Mouse (Mus musculus): Measurements from ENCODE around the gene Theg.
A peak's percentile ranks its signal among the peaks of the same experiment; 100 is the strongest.

The Theg gene

GRCm38 (mm10) chr10:79594872-79595589 lies 7.9 kb upstream of the Theg start:
- DNase-seq (ENCODE audit: low spot score in 2 of 2): no peak

DNA sequence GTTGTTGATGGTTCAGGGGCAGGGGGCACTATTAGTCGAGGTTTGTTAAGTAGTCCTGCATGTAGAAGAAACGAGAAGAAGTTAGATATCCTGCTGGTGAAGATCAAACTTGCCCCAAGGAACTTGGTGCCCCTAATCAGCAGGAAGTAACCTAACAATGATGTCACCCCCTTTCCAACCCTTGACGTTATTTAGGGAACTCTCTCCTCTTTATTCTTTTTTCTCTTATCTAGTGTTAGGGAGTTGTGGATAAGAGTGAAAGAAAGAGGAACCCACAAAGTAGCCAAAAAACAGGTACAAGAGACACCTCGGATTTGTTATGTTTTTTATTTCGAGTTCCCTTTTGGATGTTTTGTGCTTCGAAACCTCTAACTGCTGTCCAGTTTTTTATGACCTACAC lies 7.0 kb upstream of the Theg start:
- DNase-seq (ENCODE audit: low spot score in 2 of 2): no peak

DNA sequence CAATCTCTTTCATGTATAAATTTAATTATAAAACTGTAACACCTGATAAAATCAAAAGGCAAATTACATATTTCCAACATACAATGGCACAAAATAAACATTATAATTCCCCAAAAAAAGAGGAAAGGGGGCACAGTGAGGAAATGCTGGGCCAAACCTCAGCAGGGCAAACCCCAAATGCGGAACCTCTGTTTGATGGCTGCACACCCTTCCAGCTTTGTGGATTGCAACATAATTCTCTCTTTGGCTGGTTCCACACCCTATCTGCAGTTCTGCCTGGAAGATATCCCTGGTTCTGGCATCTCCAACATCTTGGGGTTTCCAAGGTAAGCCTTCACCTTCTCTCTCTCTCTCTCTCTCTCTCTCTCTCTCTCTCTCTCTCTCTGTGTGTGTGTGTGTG lies 3.6 kb upstream of the Theg start:
- DNase-seq (ENCODE audit: low spot score in 2 of 2): no peak

- DNase-seq (ENCODE audit: low spot score in 2 of 2): no peak
Observed at GRCm38 (mm10) chr10:79587752-79588126, 608 bp upstream of the Theg start.

- DNase-seq (ENCODE audit: low spot score in 2 of 2): no peak
Observed at GRCm38 (mm10) chr10:79586243-79586642, 888 bp downstream of the Theg start.

DNA sequence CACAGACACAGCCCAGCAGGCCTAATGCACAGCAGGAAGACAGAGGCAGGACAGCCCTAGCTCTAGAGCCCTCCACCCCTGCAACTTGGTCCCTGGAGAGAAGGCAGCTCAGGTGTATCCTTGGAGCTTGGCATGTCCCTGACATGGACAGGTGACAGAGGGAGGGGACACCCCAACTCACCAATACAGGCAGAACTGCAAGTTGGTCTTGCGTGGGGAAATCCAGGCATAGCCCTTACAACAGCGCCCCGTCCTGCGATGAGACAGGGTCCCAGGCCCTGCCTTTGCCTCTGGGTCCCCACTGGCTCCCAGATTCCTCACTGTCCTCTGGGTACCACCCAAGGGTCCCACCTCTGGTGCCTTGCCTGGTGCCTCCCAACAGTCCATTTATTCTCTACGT lies 1.4 kb downstream of the Theg start:
- no peak for DNase-seq (ENCODE audit: low spot score in 2 of 2)

GRCm38 (mm10) chr10:79585136-79585535 lies 2.0 kb downstream of the Theg start:
- no peak for DNase-seq (ENCODE audit: low spot score in 2 of 2)

DNA sequence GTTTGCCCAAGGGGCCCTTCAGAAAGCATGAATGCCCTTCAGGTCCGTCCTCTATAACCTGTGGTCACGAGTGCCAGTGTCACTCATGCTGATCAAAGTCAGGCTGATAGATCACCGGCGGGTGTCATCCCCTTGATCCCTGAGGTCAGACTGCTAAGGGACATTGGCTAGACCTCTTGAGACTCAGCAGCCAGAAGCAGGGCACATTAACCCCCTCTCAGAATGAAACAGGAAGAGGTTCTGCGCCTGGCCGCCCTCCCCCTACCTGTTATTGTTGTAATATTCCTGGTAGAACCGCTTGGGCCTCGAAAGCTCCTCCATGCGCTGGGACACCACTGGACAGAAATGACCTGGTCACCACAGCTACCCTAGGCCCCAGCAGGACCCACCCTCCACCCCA lies 2.7 kb downstream of the Theg start:
- DNase-seq (ENCODE audit: low spot score in 2 of 2): no peak

GRCm38 (mm10) chr10:79584021-79584420 lies 3.1 kb downstream of the Theg start:
- no peak for DNase-seq (ENCODE audit: low spot score in 2 of 2)

DNA sequence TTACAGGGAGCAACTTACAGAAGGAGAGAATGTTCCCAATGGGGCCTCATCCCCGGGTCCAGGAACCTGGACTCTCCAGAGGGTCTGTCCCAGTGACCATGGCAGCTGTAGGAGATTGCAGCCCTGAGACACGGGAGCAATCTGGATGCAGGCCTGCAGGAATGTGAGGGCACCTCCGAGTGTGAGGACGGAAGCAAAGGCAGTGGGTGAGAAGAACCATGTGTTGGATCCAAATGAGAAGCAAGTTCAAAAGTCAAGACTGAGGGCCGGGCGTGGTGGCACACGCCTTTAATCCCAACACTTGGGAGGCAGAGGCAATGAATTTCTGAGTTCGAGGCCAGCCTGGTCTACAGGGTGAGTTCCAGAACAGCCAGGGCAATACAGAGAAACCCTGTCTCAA lies 5.6 kb downstream of the Theg start:
- DNase-seq (ENCODE audit: low spot score in 2 of 2): no peak

DNA sequence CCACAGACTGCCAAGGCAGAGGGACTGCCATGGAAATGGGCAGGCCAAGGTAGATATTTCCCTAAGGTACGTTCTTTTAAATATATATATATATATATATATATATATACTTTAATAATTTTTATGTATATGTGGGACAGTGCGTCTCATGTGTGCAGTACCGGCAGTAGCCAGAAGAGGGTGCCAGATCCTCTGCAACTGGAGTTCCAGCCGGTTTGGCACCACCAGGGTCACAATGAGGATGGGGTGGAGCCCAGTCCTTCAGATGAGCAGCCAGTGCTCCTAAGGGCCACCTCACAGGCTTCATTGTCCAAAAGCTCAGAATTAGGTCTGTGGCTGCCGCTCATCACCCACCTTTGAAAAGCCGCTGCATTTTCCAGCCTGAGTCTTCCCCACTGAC lies 6.3 kb downstream of the Theg start:
- DNase-seq (ENCODE audit: low spot score in 2 of 2): peak; percentile 56 to 85

GRCm38 (mm10) chr10:79580356-79580755 lies 6.8 kb downstream of the Theg start:
- no peak for DNase-seq (ENCODE audit: low spot score in 2 of 2)

DNA sequence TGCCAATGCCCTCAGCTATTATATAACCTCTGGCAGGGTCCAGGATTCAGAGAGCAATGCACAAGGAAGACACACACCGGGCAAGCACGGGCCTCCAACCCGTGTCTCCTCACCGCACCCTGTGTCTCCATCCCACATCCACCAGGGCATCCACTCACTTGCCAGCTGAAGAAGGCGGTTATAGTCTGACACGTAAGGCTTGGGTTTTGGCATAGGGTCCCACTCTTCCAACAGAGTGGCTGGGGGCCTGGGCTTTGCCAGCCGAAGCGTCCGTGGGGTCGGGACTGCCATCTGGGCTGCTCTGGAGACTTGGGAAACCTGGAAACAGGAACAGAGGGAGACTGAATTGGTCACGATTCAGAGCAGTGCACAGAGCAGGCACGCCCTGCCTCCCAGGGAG lies 7.3 kb downstream of the Theg start:
- no peak for DNase-seq (ENCODE audit: low spot score in 2 of 2)

GRCm38 (mm10) chr10:79578891-79579290 lies 8.2 kb downstream of the Theg start:
- DNase-seq (ENCODE audit: low spot score in 2 of 2): no peak

GRCm38 (mm10) chr10:79578276-79578675 lies 8.9 kb downstream of the Theg start:
- no peak for DNase-seq (ENCODE audit: low spot score in 2 of 2)

DNA sequence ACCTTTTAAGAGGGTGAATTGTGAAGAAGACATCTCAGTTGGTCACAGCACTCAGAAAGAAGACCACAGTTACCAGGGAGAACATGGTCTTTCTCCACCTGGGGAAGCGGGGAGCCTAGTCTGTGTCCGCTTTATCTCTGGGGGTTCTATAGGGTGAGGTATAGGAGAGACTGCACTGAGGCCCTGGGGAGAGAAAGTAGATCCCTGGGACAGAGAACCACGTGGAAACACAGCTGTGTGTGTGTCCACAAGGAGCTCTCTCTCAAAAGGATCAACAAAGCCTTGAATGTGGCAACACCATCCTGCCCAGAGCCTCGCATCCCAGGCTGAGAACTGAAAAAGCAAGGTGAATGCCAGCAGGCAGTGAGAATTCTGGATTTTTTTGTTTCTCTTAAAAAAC lies 9.8 kb downstream of the Theg start:
- no peak for DNase-seq (ENCODE audit: low spot score in 2 of 2)

DNA sequence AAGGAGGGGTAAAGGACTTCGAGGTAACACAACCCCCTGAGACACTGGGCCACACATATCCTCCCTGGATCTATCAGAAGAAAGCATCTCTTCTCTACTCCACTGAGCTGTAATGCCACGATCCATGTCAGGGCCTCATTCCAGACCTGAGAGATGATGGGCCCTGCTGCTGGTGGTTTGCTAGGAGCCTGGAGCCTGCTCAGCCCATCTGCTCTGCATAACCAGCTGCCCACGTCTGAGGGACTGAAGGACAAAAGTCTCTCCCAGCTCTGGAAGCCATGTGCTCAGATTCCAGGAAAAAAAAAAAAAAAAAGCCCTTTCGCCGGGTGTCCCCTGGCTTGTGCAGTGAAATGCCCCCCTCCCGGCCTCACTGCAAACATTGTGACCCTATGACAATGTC lies 11.4 kb downstream of the Theg start:
- no peak for DNase-seq (ENCODE audit: low spot score in 2 of 2)

- DNase-seq (ENCODE audit: low spot score in 2 of 2): no peak
Observed at GRCm38 (mm10) chr10:79574796-79575195, 12.3 kb downstream of the Theg start.

- DNase-seq (ENCODE audit: low spot score in 2 of 2): no peak
Observed at GRCm38 (mm10) chr10:79574350-79574749, 12.8 kb downstream of the Theg start.

DNA sequence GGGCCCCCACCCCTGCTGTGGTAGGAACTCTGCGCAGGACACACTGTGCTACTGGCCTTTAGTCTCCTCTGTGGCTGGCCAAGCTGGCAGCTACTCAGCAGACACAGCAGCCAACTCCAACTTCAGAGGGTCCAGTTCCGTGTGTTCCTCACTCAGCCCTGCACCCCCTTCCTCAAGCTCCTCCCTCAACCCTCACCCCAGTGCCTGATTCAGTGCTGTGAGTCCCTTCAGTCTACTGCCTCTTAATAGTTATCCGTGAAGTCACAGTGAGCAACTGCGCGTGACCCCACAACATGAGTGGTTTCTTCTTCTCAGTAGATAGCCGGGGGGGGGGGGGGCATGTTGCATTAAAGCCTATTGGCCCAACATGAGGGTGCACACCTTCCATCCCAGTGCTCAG lies 13.5 kb downstream of the Theg start:
- DNase-seq (ENCODE audit: low spot score in 2 of 2): no peak

DNA sequence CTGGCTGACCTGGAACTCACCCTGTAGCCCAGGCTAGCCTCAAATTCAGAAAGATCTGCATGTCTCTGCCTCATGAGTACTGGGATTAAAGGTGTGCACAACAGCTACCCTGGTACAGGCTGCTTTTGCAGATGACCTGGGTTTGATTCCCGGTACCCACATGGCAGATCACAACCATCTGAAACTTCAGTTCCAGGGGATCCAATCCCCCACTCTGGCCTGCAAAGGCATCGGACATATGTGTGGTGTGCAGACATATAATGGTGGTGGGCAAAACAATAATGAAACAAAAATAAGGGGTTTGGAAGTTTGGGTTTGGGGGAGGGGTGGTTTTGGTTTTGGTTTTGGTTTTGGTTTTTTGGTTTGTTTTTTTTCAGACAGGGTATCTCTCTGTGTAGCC lies 15.8 kb downstream of the Theg start:
- no peak for DNase-seq (ENCODE audit: low spot score in 2 of 2)

GRCm38 (mm10) chr10:79569921-79570320 lies 17.2 kb downstream of the Theg start:
- no peak for DNase-seq (ENCODE audit: low spot score in 2 of 2)

GRCm38 (mm10) chr10:79559716-79560115 lies 27.4 kb downstream of the Theg start:
- DNase-seq (ENCODE audit: low spot score in 2 of 2): no peak

GRCm38 (mm10) chr10:79557496-79557895 lies 29.6 kb downstream of the Theg start:
- no peak for DNase-seq (ENCODE audit: low spot score in 2 of 2)
